Mouse (Mus musculus) lung, embryonic 14.5 days (tissue): Measurements from ENCODE around the gene Ephb2. TPM values are rescaled to one million over a fixed set of nuclear protein-coding genes. Genes with fewer than 3 reads are reported as not detected.
A peak's percentile ranks its signal among the peaks of the same experiment; 100 is the strongest.

Source experiments
- ATAC-seq: fragments of 200-750 bp; cut with Nextera tagmentation; 2 replicates; pipeline ENCODE4 v1.8.0; 2017; ENCODE audit warnings: mild to moderate bottlenecking, moderate TSS enrichment, moderate library complexity; ENCODE audit not compliant: insufficient read depth
- DNase-seq: peaks from one replicate; pipeline ENCODE4 v3.0.0-alpha.2; 2015
- H3K27ac ChIP-seq: fragments of 300-500 bp; sonication (generic); 2 replicates; pipeline ENCODE4 v1.5.1; 2014; ENCODE audit warnings: low read depth, mild to moderate bottlenecking, moderate library complexity
- H3K27me3 ChIP-seq: fragments of 300-500 bp; sonication (generic); 2 replicates; pipeline ENCODE4 v1.6.1; 2014; ENCODE audit warnings: low read length, control low read depth; ENCODE audit not compliant: insufficient read depth
- H3K36me3 ChIP-seq: fragments of 300-500 bp; sonication (generic); 2 replicates; pipeline ENCODE4 v1.6.1; 2014; ENCODE audit warnings: control low read depth; ENCODE audit not compliant: insufficient read depth
- H3K4me1 ChIP-seq: fragments of 300-500 bp; sonication (generic); 2 replicates; pipeline ENCODE4 v1.6.1; 2014; ENCODE audit warnings: antibody characterized with exemption, control low read depth; ENCODE audit not compliant: insufficient read depth
- H3K4me2 ChIP-seq: fragments of 300-500 bp; sonication (generic); 2 replicates; pipeline ENCODE4 v1.6.1; 2014; ENCODE audit warnings: mild to moderate bottlenecking
- H3K4me3 ChIP-seq: fragments of 300-500 bp; sonication (generic); 2 replicates; pipeline ENCODE4 v1.5.1; 2014; ENCODE audit warnings: low read depth, low read length
- H3K9ac ChIP-seq: fragments of 300-500 bp; sonication (generic); 2 replicates; pipeline ENCODE4 v1.6.1; 2014
- H3K9me3 ChIP-seq: fragments of 300-500 bp; sonication (generic); 2 replicates; pipeline ENCODE4 v1.6.1; 2016; ENCODE audit warnings: low read depth, low read length, control low read depth
- CTCF ChIP-seq: IDR thresholded peaks from 2 replicates; pipeline ENCODE4 v1.5.1; 2016; ENCODE audit warnings: antibody characterized with exemption, low read depth
- WGBS: fragments of 180-500 bp; shearing (Covaris S2); extraction: QIAGEN DNeasy Blood & Tissue Kit; methylation state at CpG from one replicate; pipeline ENCODE4 v1.1.7; 2014; 5-methylcytosine and 5-hydroxymethylcytosine counted together
- polyA plus RNA-seq: library from polyadenylated mRNA; unstranded; fragments of >200 nt; fragmentation: Nextera tagmentation; extraction: Ambion mirVana; gene quantifications from 2 replicates; pipeline ENCODE4 v1.2.1, GENCODE M21; 2014

The Ephb2 gene
- polyA plus RNA-seq, 1 experiment from 2014 or later: 8.5 TPM

DNA sequence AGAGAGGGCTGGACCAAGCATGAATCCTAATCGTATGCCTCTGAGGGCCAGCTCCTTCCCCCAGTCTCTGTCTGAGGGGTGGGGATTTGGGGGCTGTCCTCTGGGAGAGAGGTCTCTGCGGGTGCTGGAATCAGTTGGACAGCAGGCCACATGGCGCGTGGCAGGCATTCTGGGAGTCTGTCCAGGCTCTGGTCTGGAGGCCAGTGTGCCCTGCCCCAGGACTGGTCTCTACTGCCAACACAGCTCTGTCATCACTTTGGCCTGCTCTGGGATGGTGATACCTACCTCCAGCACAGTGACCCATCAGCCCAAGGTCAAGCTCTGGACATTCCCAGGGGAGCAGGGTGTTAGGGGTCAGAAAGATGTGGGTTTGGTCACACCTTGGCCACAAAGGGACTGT is 99.9 kb downstream of the Ephb2 start:
- Histone ChIP-seq H3K4me2 (no peak overlapping the region), H3K4me3 (no peak overlapping the region), H3K27me3 (no peaks in the 10 kb centered on the region), H3K36me3 (no peaks in the 10 kb centered on the region), H3K4me1 (peaks cover 34% of the 10 kb centered on the region), H3K27ac (no peak overlapping the region), H3K9me3 (no peaks in the 10 kb centered on the region), H3K9ac (no peak overlapping the region)
- DNase-seq (no peak), ATAC-seq (no peak)
- 35% methylated on average over 4 of the region's 4 CpGs for WGBS
- no peak for TF ChIP-seq CTCF

DNA sequence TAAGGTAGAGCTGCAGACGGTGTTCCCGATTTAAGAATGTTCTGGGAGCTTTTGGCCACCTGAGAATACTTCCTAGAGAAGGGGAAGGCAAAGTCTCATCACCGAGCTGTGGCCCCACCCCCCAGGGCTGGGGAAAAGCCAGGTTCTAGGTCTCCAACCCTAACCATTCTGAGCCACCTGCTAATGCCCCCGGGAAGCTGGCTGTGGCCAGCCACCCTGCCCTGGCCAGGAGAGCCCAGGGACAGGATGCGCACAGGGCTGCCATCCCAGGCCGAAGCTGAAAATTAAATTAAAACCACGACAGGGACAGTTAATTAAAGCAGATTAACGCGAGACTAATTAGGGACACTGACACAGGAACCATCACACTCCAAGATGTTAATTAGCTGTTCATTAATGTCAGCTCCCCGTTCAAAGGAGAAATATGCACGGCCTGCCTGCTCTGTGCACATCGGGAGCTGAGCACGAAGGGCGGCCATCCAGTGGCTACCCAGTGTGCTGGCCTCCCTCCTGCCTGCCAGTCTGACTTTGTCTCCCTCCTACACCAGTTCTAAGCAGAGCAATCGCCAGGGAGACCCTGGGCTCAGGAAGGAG is 101.5 kb downstream of the Ephb2 start:
- Histone ChIP-seq H3K27ac (no peak overlapping the region), H3K27me3 (no peaks in the 10 kb centered on the region), H3K36me3 (no peaks in the 10 kb centered on the region), H3K4me3 (no peak overlapping the region), H3K4me1 (peaks cover 38% of the 10 kb centered on the region), H3K9me3 (no peaks in the 10 kb centered on the region), H3K4me2 (no peak overlapping the region), H3K9ac (peak overlapping the region; percentile 29; the same call in 1 of the 2 replicates)
- WGBS: 78% methylated on average over 15 of the region's 15 CpGs
- TF ChIP-seq CTCF: no peak
- no peak for DNase-seq
- ATAC-seq: no peak

DNA sequence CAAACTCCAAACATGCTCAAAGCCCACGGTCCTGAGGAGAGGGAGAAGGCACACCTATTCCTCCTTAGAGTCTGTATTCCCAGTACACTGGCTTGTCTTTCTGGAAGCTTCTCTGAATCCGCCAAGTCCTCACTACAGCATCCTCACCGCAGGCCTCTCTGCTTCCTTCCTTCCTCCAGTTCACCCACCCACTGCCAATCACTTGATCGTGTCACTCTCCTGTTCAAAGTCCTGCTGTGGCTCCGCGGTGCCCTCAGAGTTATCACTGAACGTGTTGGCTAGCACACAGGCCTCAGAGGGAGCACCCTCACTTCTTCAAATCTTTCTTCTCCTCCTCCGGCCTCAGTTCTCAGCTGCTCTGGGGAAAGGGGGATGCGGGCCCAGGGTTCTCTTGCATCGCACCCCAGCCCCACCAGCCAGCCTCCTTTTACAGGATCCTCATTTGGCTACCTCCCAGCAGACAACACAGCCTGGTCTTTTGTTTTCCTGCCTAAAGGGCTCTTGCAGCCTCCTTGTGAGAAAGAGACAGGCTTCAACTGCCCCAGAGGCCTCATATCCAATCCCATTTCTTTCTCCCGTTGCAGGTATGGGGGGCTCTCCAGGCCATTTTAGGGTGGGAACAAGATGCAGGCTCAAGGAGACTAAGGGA is 102.4 kb downstream of the Ephb2 start:
- Histone ChIP-seq H3K4me3 (no peak overlapping the region), H3K9ac (peak overlapping the region; percentile 13), H3K27ac (peak overlapping the region; percentile 67; the same call in 1 of the 2 replicates), H3K27me3 (no peaks in the 10 kb centered on the region), H3K4me1 (peaks cover 37% of the 10 kb centered on the region), H3K4me2 (no peak overlapping the region; the same call in 1 of the 2 replicates), H3K36me3 (no peaks in the 10 kb centered on the region), H3K9me3 (no peaks in the 10 kb centered on the region)
- peak; percentile 28 for DNase-seq
- WGBS: 28% methylated on average over 11 of the region's 11 CpGs
- no peak for TF ChIP-seq CTCF
- ATAC-seq: no peak

DNA sequence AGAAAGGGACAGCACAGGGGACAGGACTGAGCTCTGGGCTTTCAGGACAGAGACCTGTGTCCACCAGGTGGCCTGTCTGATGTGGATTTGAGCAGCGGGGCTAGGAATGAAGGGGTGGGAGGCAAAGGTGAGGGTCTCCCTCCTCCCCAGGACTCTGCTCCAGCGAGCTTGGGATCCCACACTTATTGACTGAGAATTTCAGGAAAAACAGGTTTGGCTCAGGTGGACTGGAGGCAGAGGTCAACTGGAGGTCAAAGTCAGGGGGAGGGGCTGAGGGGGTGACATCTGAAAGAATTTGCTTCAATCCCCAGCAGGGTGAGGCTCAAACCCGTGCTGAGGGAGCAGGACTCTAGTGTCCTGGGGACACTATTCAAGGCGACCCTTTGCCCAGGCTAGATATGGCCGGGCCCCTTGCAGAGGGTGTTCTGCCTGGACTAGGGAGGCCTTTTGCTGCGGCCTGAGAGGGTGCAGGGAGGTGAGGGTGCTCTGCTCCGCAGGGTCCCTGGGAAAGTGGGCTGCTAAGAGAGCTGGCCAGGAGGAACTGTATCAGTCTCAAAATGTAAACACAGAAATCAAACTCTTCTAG is 103.2 kb downstream of the Ephb2 start:
- Histone ChIP-seq H3K4me2 (peak overlapping the region; percentile 25; the same call in 1 of the 2 replicates), H3K27ac (peak overlapping the region; percentile 67; the same call in 1 of the 2 replicates), H3K27me3 (no peaks in the 10 kb centered on the region), H3K4me1 (peaks cover 37% of the 10 kb centered on the region), H3K36me3 (no peaks in the 10 kb centered on the region), H3K9ac (no peak overlapping the region), H3K9me3 (no peaks in the 10 kb centered on the region), H3K4me3 (no peak overlapping the region)
- peak; percentile 32 for DNase-seq
- ATAC-seq: peak; percentile 33; the same call in 1 of the 2 replicates
- peak; percentile 21 for TF ChIP-seq CTCF
- WGBS: 34% methylated on average over 7 of the region's 7 CpGs

DNA sequence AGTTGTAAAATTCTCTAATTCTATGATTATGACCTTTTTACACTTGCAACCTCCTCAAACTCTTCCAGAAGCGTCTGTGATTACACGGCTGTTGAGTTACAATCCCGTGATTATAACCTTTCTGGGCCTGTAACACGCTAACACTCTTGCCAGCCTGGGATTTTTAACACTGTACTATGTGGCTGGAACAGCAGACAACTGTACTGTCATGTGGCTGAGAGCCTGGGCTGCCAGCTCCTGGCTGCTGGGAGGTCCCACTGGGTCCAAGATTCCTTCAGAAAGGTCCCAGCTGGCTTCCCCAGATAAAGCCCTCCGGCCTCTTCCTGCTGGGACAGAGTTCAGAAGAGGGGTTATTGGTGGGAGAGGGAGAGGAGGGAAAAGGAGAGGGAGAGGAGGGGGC is 104.0 kb downstream of the Ephb2 start:
- no peak for TF ChIP-seq CTCF
- no peak overlapping the region for H3K4me2 ChIP-seq
- no peaks in the 10 kb centered on the region for H3K27me3 ChIP-seq
- H3K4me3 ChIP-seq: no peak overlapping the region
- H3K9me3 ChIP-seq: no peaks in the 10 kb centered on the region
- no peaks in the 10 kb centered on the region for H3K36me3 ChIP-seq
- H3K27ac ChIP-seq: peak overlapping the region; percentile 81; the same call in 1 of the 2 replicates
- DNase-seq (peak; percentile 84), ATAC-seq (peak; percentile 75)
- H3K4me1 ChIP-seq: peaks cover 37% of the 10 kb centered on the region
- H3K9ac ChIP-seq: no peak overlapping the region
- WGBS: 23% methylated on average over 5 of the region's 5 CpGs

DNA sequence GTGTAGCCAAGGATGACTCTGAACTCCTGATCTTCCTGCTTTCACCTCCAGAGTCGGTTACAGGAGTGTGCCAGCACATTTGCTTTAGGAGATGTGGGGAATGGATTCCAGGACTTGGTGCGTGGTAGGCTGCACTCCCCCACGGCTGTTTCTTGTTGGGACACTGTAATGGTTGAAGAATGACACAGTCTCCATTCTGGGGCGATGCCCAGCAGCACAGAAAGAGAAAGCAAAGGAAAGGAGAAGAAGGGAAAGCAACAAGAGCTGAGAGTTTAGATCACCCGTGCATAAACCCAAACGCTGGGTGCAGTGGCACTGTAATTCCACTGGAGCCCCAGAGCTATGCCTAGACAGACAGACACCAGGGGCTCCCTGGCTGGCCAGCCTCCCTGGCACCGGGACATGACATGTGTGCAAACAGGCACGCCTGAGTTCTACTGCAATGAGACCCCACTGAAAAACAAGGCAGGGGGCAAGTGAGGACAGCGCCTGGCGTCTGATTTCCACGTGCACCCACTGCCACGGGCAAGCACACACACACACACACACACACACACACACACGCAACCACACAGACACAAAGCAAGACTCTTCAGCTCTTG is 104.7 kb downstream of the Ephb2 start:
- Histone ChIP-seq H3K27ac (peak overlapping the region; percentile 81; the same call in 1 of the 2 replicates), H3K27me3 (no peaks in the 10 kb centered on the region), H3K4me3 (no peak overlapping the region), H3K4me2 (no peak overlapping the region), H3K36me3 (no peaks in the 10 kb centered on the region), H3K4me1 (peaks cover 34% of the 10 kb centered on the region), H3K9ac (no peak overlapping the region), H3K9me3 (no peaks in the 10 kb centered on the region)
- TF ChIP-seq CTCF: peak; percentile 24; the same call in 1 of the 2 replicates
- ATAC-seq: peak; percentile 40; the same call in 1 of the 2 replicates
- DNase-seq: no peak
- WGBS: 47% methylated on average over 13 of the region's 13 CpGs

DNA sequence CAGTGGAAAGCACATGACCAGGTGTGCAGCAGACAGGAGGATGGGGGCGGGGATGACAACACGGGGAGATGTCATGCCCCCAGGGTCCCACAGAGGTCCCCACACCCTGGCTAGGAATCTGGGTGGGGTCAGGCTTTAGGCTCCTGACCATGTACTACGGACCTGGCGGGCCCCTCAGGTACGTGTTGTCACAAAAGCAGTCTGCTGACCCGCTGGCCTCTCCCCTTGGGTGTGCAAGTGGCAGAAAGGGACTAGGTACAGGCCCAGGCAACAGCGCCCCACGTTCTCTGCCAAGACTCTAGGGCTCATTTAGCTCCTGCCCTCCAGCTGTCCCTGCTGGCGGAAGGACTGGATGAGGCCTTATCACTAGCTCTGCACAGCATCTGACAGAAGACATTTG is 105.3 kb downstream of the Ephb2 start:
- WGBS: 67% methylated on average over 9 of the region's 9 CpGs
- no peak for DNase-seq
- no peak for TF ChIP-seq CTCF
- no peaks in the 10 kb centered on the region for H3K27me3 ChIP-seq
- no peak overlapping the region for H3K27ac ChIP-seq
- H3K36me3 ChIP-seq: no peaks in the 10 kb centered on the region
- H3K4me1 ChIP-seq: peaks cover 28% of the 10 kb centered on the region
- no peak overlapping the region for H3K4me3 ChIP-seq
- H3K9me3 ChIP-seq: no peaks in the 10 kb centered on the region
- H3K4me2 ChIP-seq: no peak overlapping the region
- ATAC-seq: no peak
- H3K9ac ChIP-seq: no peak overlapping the region
